Mouse (Mus musculus): ENCODE measurements around the gene Cela2a. TPM values are rescaled to one million over a fixed set of nuclear protein-coding genes. Genes with fewer than 3 reads are reported as not detected.

Cela2a gene
- total RNA-seq, 2 experiments from 2014 or later, result not detected

DNA sequence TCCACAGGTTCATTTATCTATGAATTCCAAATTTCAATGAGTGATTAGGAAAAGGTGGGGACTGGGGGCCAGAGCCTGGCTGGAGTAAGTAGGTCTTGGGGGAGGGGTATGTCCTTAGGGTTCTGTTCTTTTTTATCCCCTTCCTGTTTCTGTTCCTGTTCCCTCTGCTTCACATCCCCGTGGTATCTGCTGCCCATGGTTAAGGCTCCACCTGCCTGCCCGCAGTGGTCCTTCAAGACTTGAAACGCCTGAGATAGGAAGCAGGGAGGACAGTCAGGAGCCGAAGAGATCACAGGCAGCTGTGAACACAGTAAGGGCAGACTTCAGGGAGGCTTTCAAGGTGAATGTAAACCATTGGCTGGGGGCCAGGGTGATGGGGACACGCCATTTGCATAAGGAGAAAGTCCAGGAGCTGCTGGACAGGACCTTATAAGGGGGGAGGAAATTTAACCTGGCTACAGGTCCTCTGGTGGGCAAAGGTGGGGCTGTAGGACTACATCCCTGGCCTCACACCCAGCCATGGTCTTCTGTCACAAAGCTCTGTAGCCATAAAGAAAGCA, 8.7 kb upstream of the Cela2a start:
- no peak for DNase-seq
- no peak for TF ChIP-seq CTCF (IDR thresholded peaks at IDR 0.05)

GRCm38 (mm10) chr4:141833911-141834310, 8.0 kb upstream of the Cela2a start:
- TF ChIP-seq CTCF (IDR thresholded peaks at IDR 0.05), result no peak
- intact Hi-C loops (cut with DNase I), result no loop called here
- Histone ChIP-seq H3K4me3 (no peak overlapping the region), H3K27ac (no peak overlapping the region)
- no peak for DNase-seq

More for the DNA sequence above, 8.7 kb upstream of the Cela2a start:
- intact Hi-C loops (cut with DNase I), result no loop called here
- Histone ChIP-seq H3K27ac (no peak overlapping the region), H3K4me3 (no peak overlapping the region)

GRCm38 (mm10) chr4:141831361-141831760, 5.4 kb upstream of the Cela2a start:
- Histone ChIP-seq H3K27ac (no peak overlapping the region), H3K4me3 (no peak overlapping the region)
- DNase-seq, result no peak
- no peak for TF ChIP-seq CTCF (IDR thresholded peaks at IDR 0.05)
- intact Hi-C loops (cut with DNase I), result no loop called here

GRCm38 (mm10) chr4:141830381-141830780, 4.4 kb upstream of the Cela2a start:
- intact Hi-C loops (cut with DNase I), result no loop called here
- no peak for TF ChIP-seq CTCF (IDR thresholded peaks at IDR 0.05)
- H3K4me3 ChIP-seq, result no peak overlapping the region
- H3K27ac ChIP-seq, result no peak overlapping the region
- no peak for DNase-seq

DNA sequence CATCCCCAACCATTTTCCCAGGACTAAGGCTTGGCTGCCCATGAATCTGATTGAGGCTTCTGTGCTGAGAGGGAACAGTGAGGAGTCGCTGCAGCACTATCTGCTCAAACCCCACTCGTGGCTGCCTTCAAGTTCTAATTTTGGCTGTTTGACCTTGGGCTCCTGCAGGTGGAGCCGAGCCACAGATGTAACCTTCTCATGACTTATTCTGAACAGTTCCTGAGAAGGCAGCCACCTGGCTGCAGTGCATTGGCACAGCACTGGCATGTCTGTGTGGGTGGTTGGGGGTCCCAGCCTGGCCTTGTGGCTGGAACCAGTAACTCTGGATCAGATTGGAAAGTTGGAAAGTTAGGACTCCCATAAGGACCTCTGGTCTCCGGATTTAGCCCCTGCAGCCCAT, 2.2 kb upstream of the Cela2a start:
- 0 out of 2 replicates have a peak overlapping the region, but pooled peaks have one; percentile 35 for H3K27ac ChIP-seq
- no peak for TF ChIP-seq CTCF (IDR thresholded peaks at IDR 0.05)
- intact Hi-C loops (cut with DNase I), result loop anchor here (10.0 kb wide), 1 partner anchor 213 kb away; the partner anchor contains the start of gene Tmem82
- peak; percentile 30 for DNase-seq
- no peak overlapping the region for H3K4me3 ChIP-seq

- no peak overlapping the region for H3K27ac ChIP-seq
- no peak overlapping the region for H3K4me3 ChIP-seq
- DNase-seq, result no peak
- no peak for TF ChIP-seq CTCF (IDR thresholded peaks at IDR 0.05)
- intact Hi-C loops (cut with DNase I), result loop anchor here (10.0 kb wide), 1 partner anchor 213 kb away; the partner anchor contains the start of gene Tmem82
Observed at GRCm38 (mm10) chr4:141827401-141827800, 1.4 kb upstream of the Cela2a start.

GRCm38 (mm10) chr4:141822979-141823378, 3.0 kb downstream of the Cela2a start:
- intact Hi-C loops (cut with DNase I), result loop anchor here (10.0 kb wide), 1 partner anchor 208 kb away; the partner anchor contains the start of gene Tmem82
- DNase-seq, result no peak
- no peak overlapping the region for H3K27ac ChIP-seq
- no peak overlapping the region for H3K4me3 ChIP-seq
- TF ChIP-seq CTCF (IDR thresholded peaks at IDR 0.05), result no peak

DNA sequence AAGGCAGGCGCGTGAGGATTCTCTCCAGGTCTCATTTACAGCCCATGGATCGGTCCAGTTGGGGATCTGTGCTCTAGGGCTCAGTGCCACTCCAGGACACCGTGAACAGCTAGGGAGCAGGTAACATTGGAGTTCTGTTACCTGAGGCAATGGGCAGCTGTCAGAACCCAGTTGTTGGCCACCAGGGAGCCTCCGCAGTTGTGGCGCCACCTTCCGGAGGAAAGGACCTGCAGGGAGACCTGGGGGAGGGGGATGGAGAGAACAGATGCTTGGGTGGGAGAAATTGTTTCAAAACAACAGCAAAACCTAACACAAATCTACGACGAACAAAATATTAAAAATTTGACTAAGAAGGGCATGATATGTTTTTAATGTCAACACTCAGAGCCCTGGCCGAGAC, 3.9 kb downstream of the Cela2a start:
- intact Hi-C loops (cut with DNase I), result loop anchor here (10.0 kb wide), 1 partner anchor 207 kb away; the partner anchor contains the start of gene Tmem82

DNA sequence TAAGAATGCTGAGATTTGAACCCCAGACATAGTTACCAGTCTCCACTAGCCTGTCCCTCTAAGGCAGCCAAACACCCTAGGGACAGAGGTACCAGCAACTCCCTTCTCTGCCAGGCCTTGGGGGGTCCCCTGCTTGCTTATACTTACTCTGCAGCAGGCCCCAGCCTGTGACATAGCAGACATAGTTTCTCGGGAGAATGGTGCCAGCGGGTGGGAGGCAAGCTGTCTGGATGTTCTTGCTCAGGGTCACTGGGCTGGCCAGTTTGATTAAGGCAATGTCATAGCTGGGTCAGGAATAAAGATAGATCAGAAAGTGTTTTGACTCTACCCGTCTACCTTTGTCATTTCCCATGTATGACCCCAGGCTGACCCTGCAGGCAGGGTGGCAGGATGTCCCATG, 4.8 kb downstream of the Cela2a start:
- DNase-seq, result no peak
- intact Hi-C loops (cut with DNase I), result loop anchor here (10.0 kb wide), 1 partner anchor 206 kb away; the partner anchor contains the start of gene Tmem82
- Histone ChIP-seq H3K27ac (no peak overlapping the region), H3K4me3 (no peak overlapping the region)
- TF ChIP-seq CTCF (IDR thresholded peaks at IDR 0.05), result no peak

More for the DNA sequence above, 3.9 kb downstream of the Cela2a start:
- Histone ChIP-seq H3K4me3 (no peak overlapping the region), H3K27ac (no peak overlapping the region)
- peak; percentile 59 for TF ChIP-seq CTCF (IDR thresholded peaks at IDR 0.05)
- peak; percentile 53 for DNase-seq

GRCm38 (mm10) chr4:141819316-141819715, 6.6 kb downstream of the Cela2a start:
- DNase-seq, result no peak
- H3K27ac ChIP-seq, result no peak overlapping the region
- no peak overlapping the region for H3K4me3 ChIP-seq
- no peak for TF ChIP-seq CTCF (IDR thresholded peaks at IDR 0.05)
- intact Hi-C loops (cut with DNase I), result no loop called here

GRCm38 (mm10) chr4:141818861-141819260, 7.1 kb downstream of the Cela2a start:
- Histone ChIP-seq H3K4me3 (no peak overlapping the region), H3K27ac (no peak overlapping the region)
- DNase-seq, result no peak
- TF ChIP-seq CTCF (IDR thresholded peaks at IDR 0.05), result no peak
- intact Hi-C loops (cut with DNase I), result no loop called here

GRCm38 (mm10) chr4:141817706-141818105, 8.3 kb downstream of the Cela2a start:
- no peak for TF ChIP-seq CTCF (IDR thresholded peaks at IDR 0.05)
- intact Hi-C loops (cut with DNase I), result no loop called here
- no peak for DNase-seq
- Histone ChIP-seq H3K27ac (no peak overlapping the region), H3K4me3 (no peak overlapping the region)

- H3K4me3 ChIP-seq, result no peak overlapping the region
- no peak for DNase-seq
- no peak for TF ChIP-seq CTCF (IDR thresholded peaks at IDR 0.05)
- no peak overlapping the region for H3K27ac ChIP-seq
- intact Hi-C loops (cut with DNase I), result no loop called here
Observed at GRCm38 (mm10) chr4:141816776-141817655, 8.9 kb downstream of the Cela2a start.
